Mouse (Mus musculus): ENCODE measurements around the gene Mrpl46.
A peak's percentile ranks its signal among the peaks of the same experiment; 100 is the strongest.

Mrpl46 gene

GRCm38 (mm10) chr7:78767929-78768531 lies 15.3 kb downstream of the Mrpl46 start:
- no peak for DNase-seq (ENCODE audit: low spot score)

GRCm38 (mm10) chr7:78766019-78766683 lies 17.2 kb downstream of the Mrpl46 start:
- peak; percentile 61 for DNase-seq (ENCODE audit: low spot score)

- DNase-seq (ENCODE audit: low spot score) = no peak
Measured at GRCm38 (mm10) chr7:78765215-78765631, 18.1 kb downstream of the Mrpl46 start.

- no peak for DNase-seq (ENCODE audit: low spot score)
Measured at GRCm38 (mm10) chr7:78763801-78764200, 19.5 kb downstream of the Mrpl46 start.

GRCm38 (mm10) chr7:78754458-78755000 lies 28.8 kb downstream of the Mrpl46 start:
- DNase-seq (ENCODE audit: low spot score) = no peak

- no peak for DNase-seq (ENCODE audit: low spot score)
Measured at GRCm38 (mm10) chr7:78753752-78754457, 29.4 kb downstream of the Mrpl46 start.

- DNase-seq (ENCODE audit: low spot score) = no peak
Measured at GRCm38 (mm10) chr7:78752961-78753360, 30.4 kb downstream of the Mrpl46 start.

- no peak for DNase-seq (ENCODE audit: low spot score)
Measured at GRCm38 (mm10) chr7:78743731-78744385, 39.5 kb downstream of the Mrpl46 start.

- no peak for DNase-seq (ENCODE audit: low spot score)
Measured at GRCm38 (mm10) chr7:78739351-78740000, 43.9 kb downstream of the Mrpl46 start.

GRCm38 (mm10) chr7:78737614-78738210 lies 45.6 kb downstream of the Mrpl46 start, which contains the start of gene Ntrk3:
TSS of gene Ntrk3 (minus strand) at chr7:78738012.
- no peak for DNase-seq (ENCODE audit: low spot score)

GRCm38 (mm10) chr7:78737196-78737595 lies 46.1 kb downstream of the Mrpl46 start:
- DNase-seq (ENCODE audit: low spot score) = no peak

- DNase-seq (ENCODE audit: low spot score) = no peak
Measured at GRCm38 (mm10) chr7:78731391-78731790, 51.9 kb downstream of the Mrpl46 start.
